Mouse (Mus musculus): ENCODE measurements around the gene Cfap43. TPM values are rescaled to one million over a fixed set of nuclear protein-coding genes. Genes with fewer than 3 reads are reported as not detected.
A peak's percentile ranks its signal among the peaks of the same experiment; 100 is the strongest.

Cfap43 gene
- total and polyA plus RNA-seq, 3 experiments: 3.2 to 12.7 (median 11.7) TPM

DNA sequence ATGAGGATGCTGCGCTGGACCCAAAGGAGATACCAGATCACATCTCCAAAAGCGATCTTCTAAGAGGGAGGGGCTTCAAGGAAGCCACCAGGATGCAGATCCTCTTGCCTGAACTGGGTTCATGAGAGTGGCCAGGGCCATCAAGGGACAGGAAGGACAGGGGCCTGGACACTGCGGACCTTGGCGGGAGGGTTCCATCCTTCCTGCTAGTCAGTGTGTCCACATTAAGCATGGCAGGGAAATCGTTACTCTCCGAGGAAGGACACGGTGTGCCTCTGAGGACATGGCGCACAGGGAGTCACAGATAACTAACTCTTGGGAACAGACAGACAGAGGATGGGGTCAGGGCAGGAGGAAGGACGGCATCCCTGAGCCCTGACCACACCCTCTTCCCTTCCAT, 11.5 kb downstream of the Cfap43 start:
- dilution Hi-C loops (cut with MboI; ENCODE audit: extremely low pct_ligation_motif_present, extremely low pct_unique_long_range_greater_than_20kb, low sequenced_read_pairs): no loop called here

DNA sequence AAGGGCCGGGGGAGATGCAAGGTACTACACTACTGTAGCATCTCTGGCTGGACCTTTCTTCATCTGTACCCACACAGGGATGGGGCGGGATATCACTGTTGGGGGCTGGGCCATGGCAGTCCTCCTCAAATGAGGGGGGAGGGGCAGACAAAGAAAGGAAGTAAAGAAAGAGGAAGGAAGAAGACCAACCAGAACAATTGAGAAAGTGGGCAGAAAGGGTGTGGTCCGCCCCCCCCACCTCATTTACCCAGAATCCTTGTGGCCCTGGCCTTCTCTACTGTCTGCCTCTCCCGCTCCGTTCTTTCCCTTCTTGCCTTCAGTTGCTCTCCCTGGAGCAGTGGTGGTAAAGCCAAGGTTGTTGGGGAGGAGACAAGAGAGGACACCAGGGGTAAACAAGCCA, 13.5 kb downstream of the Cfap43 start:
- in situ Hi-C loops (cut with MboI; ENCODE audit: low pct_ligation_motif_present, low pct_unique_long_range_greater_than_20kb, low sequenced_read_pairs): no loop called here
- Histone ChIP-seq H3K4me3 (replicated peaks in 1 of 3; ENCODE audit: low read depth in 2 of 3, low read length in 2 of 3, poor library complexity in 1 of 3) (no peak overlapping the region), H3K9ac (ENCODE audit: insufficient read depth, low read depth) (no peak overlapping the region), H3K4me1 (ENCODE audit: control insufficient read depth in 1 of 2, insufficient read depth in 2 of 2) (peaks cover 19 to 47% of the 10 kb centered on the region in 2 experiments), H3K9me3 (replicated peaks; ENCODE audit: low read length) (no peaks in the 10 kb centered on the region), H3K27ac (ENCODE audit: insufficient read depth, low read depth) (no peak overlapping the region), H3K4me2 (ENCODE audit: insufficient read depth, low read depth, poor library complexity, severe bottlenecking) (no peak overlapping the region), H3K27me3 (replicated peaks) (no peaks in the 10 kb centered on the region), H3K36me3 (replicated peaks in 1 of 2; ENCODE audit: control insufficient read depth in 1 of 2, insufficient read depth in 1 of 2, low read length in 1 of 2) (peaks cover 4 to 77% of the 10 kb centered on the region in 2 experiments), H3K79me2 (replicated peaks; ENCODE audit: control insufficient read depth, extremely low read depth, insufficient read depth, poor library complexity, severe bottlenecking) (peaks cover 10% of the 10 kb centered on the region)
- dilution Hi-C loops (cut with MboI; ENCODE audit: extremely low pct_ligation_motif_present, extremely low pct_unique_long_range_greater_than_20kb, low sequenced_read_pairs): no loop called here
- DNase-seq (ENCODE audit: extremely low read depth): peak; percentile 35
- no peak for TF ChIP-seq MXI1 (IDR thresholded peaks at IDR 0.05; ENCODE audit: low read depth, low read length)
- TF ChIP-seq CHD2 (IDR thresholded peaks at IDR 0.05; ENCODE audit: low read length): peak; percentile 40; the same call in 1 of the 2 replicates

More for the DNA sequence above, 11.5 kb downstream of the Cfap43 start:
- H3K36me3 ChIP-seq (replicated peaks in 1 of 2; ENCODE audit: control insufficient read depth in 1 of 2, insufficient read depth in 1 of 2, low read length in 1 of 2): peaks cover 4 to 75% of the 10 kb centered on the region in 2 experiments
- TF ChIP-seq E2F4 (IDR thresholded peaks at IDR 0.05; ENCODE audit: insufficient replicate concordance, low read depth, low read length) (no peak), CTCF (conservative IDR thresholded peaks at IDR 0.05 in 1 of 2, IDR thresholded peaks at IDR 0.05 in 1 of 2; ENCODE audit: low read depth in 2 of 2, low read length in 2 of 2) (no peak), ZC3H11A (IDR thresholded peaks at IDR 0.05; ENCODE audit: low read depth, low read length) (no peak), MXI1 (IDR thresholded peaks at IDR 0.05; ENCODE audit: low read depth, low read length) (no peak), ZMIZ1 (IDR thresholded peaks at IDR 0.05; ENCODE audit: low read depth, low read length) (no peak), MEF2A (IDR thresholded peaks at IDR 0.05; ENCODE audit: borderline replicate concordance, low read depth, low read length) (no peak), CHD1 (IDR thresholded peaks at IDR 0.05; ENCODE audit: low read depth, low read length) (no peak), MAFK (IDR thresholded peaks at IDR 0.05; ENCODE audit: insufficient replicate concordance, low read length) (no peak), MAX (IDR thresholded peaks at IDR 0.05; ENCODE audit: low read length) (no peak), SIN3A (IDR thresholded peaks at IDR 0.05; ENCODE audit: low read length) (no peak), UBTF (IDR thresholded peaks at IDR 0.05; ENCODE audit: low read depth, low read length) (no peak), PAX5 (IDR thresholded peaks at IDR 0.05; ENCODE audit: low read length) (no peak), JUND (conservative IDR thresholded peaks at IDR 0.05; ENCODE audit: low read depth, low read length) (no peak), JUN (IDR thresholded peaks at IDR 0.05; ENCODE audit: insufficient read depth, low read depth, low read length) (no peak), SMC3 (IDR thresholded peaks at IDR 0.05; ENCODE audit: low read depth, low read length) (no peak), MAZ (IDR thresholded peaks at IDR 0.05; ENCODE audit: low read depth, low read length) (no peak), RAD21 (IDR thresholded peaks at IDR 0.05; ENCODE audit: low read depth, low read length) (no peak), GABPA (IDR thresholded peaks at IDR 0.05; ENCODE audit: insufficient replicate concordance, low read depth, low read length) (no peak)
- H3K9me3 ChIP-seq (replicated peaks; ENCODE audit: low read length): no peaks in the 10 kb centered on the region
- no peak overlapping the region for H3K27ac ChIP-seq (ENCODE audit: insufficient read depth, low read depth)
- H3K9ac ChIP-seq (ENCODE audit: insufficient read depth, low read depth): no peak overlapping the region
- H3K4me1 ChIP-seq (ENCODE audit: control insufficient read depth in 1 of 2, insufficient read depth in 2 of 2): peaks cover 23 to 65% of the 10 kb centered on the region in 2 experiments
- no peaks in the 10 kb centered on the region for H3K27me3 ChIP-seq (replicated peaks)
- peaks cover 10% of the 10 kb centered on the region for H3K79me2 ChIP-seq (replicated peaks; ENCODE audit: control insufficient read depth, extremely low read depth, insufficient read depth, poor library complexity, severe bottlenecking)
- H3K4me3 ChIP-seq (replicated peaks in 1 of 3; ENCODE audit: low read depth in 2 of 3, low read length in 2 of 3, poor library complexity in 1 of 3): no peak overlapping the region
- in situ Hi-C loops (cut with MboI; ENCODE audit: low pct_ligation_motif_present, low pct_unique_long_range_greater_than_20kb, low sequenced_read_pairs): no loop called here
- no peak for DNase-seq (ENCODE audit: extremely low read depth)
- no peak overlapping the region for H3K4me2 ChIP-seq (ENCODE audit: insufficient read depth, low read depth, poor library complexity, severe bottlenecking)
